Mouse (Mus musculus) embryo, embryonic 11.5 days (tissue): ENCODE results near the gene Mxra7.
A peak's percentile ranks its signal among the peaks of the same experiment; 100 is the strongest.

ENCODE experiments used
- DNase-seq: peaks from one replicate; pipeline ENCODE4 v3.0.0-alpha.2; 2012; ENCODE audit warnings: low read depth, low spot score

The Mxra7 gene

GRCm38 (mm10) chr11:116784221-116784620 is 43.6 kb downstream of the Mxra7 start:
- DNase-seq = no peak

GRCm38 (mm10) chr11:116782737-116783145 is 45.1 kb downstream of the Mxra7 start:
- peak; percentile 53 for DNase-seq

GRCm38 (mm10) chr11:116775407-116775806 is 52.4 kb downstream of the Mxra7 start, which contains the start of gene St6galnac1:
St6galnac1 (minus strand) TSS chr11:116775507.
- no peak for DNase-seq

- no peak for DNase-seq
Measured at GRCm38 (mm10) chr11:116773205-116773604, 54.6 kb downstream of the Mxra7 start.

- no peak for DNase-seq
Measured at GRCm38 (mm10) chr11:116769873-116770272, 58.0 kb downstream of the Mxra7 start.

GRCm38 (mm10) chr11:116764946-116765345 is 62.9 kb downstream of the Mxra7 start:
- no peak for DNase-seq

- DNase-seq = no peak
Measured at GRCm38 (mm10) chr11:116764346-116764745, 63.5 kb downstream of the Mxra7 start.

- DNase-seq = no peak
Measured at GRCm38 (mm10) chr11:116755191-116755590, 72.7 kb downstream of the Mxra7 start.

- DNase-seq = no peak
Measured at GRCm38 (mm10) chr11:116753674-116754470, 74.0 kb downstream of the Mxra7 start.
